8 mouse cellular contexts compared by ENCODE assay signal in the genomic region with DNA sequence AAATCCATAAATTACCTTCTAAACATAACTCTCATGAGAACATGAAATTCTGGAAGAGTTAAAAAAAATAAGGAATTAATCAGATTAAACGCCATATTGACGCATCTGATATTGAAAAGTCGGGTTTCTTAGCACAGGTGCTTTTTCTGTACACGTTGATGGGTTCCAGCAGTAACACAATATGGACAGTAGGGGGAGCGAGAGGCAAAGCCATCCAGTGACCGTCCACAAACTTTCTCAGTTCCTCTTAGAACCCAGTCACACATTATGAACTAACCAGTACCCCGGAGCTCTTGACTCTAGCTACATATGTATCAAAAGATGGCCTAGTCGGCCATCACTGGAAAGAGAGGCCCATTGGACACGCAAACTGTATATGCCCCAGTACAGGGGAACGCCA. TPM values are rescaled to one million over a fixed set of nuclear protein-coding genes. Genes with fewer than 3 reads are reported as not detected.
A peak's percentile ranks its signal among the peaks of the same experiment; 100 is the strongest.
DNase-seq lines count a peak whose midpoint lies in the region; ATAC-seq and TF ChIP-seq lines count a peak whose summit lies in the region.
"Not testable (repeated sequence)": the region's sequence is repeated elsewhere in the genome, so short reads cannot be mapped to it uniquely, and the experiment has no call there.

No protein-coding gene starts in this region.

- TF ChIP-seq EP300 in MEL (IDR thresholded peaks at IDR 0.05; ENCODE audit: low read depth in 1 of 2, low read length in 2 of 2); heart, postnatal 0 days (IDR thresholded peaks at IDR 0.05; ENCODE audit: low read depth); lung, postnatal 0 days (IDR thresholded peaks at IDR 0.05): not testable (repeated sequence)

- peak; percentile 74 for DNase-seq in MEL (ENCODE audit: low read depth, low spot score)
- peak; percentile 60 for DNase-seq in c-Kit-positive CD71-negative TER-119-negative erythroid progenitor cells, embryonic 14.5 days (ENCODE audit: low read depth)
- peak; percentile 49 for DNase-seq in embryonic facial prominence, embryonic 10.5 days (ENCODE audit: low spot score)
- peak; percentile 59 for DNase-seq in heart, postnatal 0 days (ENCODE audit: low spot score)
- peak; percentile 76 for DNase-seq in kidney, postnatal 0 days (ENCODE audit: low spot score)
- DNase-seq in lung, postnatal 0 days (ENCODE audit: low spot score), result peak; percentile 80
- DNase-seq in urinary bladder, postnatal 14 days (ENCODE audit: low spot score), result peak; percentile 35

- not testable (repeated sequence) for H3K27me3 ChIP-seq in MEL (ENCODE audit: control insufficient read depth in 1 of 2, insufficient read depth in 2 of 2, low read length in 2 of 2); embryonic facial prominence, embryonic 10.5 days (replicated peaks; ENCODE audit: low read depth, poor library complexity, severe bottlenecking); heart, postnatal 0 days (ENCODE audit: control insufficient read depth, insufficient read depth, low read length); kidney, postnatal 0 days (ENCODE audit: insufficient read depth, low read length); lung, postnatal 0 days (replicated peaks; ENCODE audit: insufficient read depth, low read length)

- not testable (repeated sequence) for H3K79me2 ChIP-seq in MEL (ENCODE audit: control insufficient read depth, insufficient read depth, low read length, poor library complexity)

- 31% methylated on average over 10 of the region's 10 CpGs for WGBS in embryonic facial prominence, embryonic 10.5 days
- 19% methylated on average over 10 of the region's 10 CpGs for whole genome bisulfite sequencing in heart, postnatal 0 days
- 30% methylated on average over 10 of the region's 10 CpGs for WGBS in kidney, postnatal 0 days
- WGBS in lung, postnatal 0 days, result 24% methylated on average over 9 of the region's 10 CpGs

- H3K36me3 ChIP-seq in MEL (ENCODE audit: control insufficient read depth in 1 of 2, insufficient read depth in 2 of 2, low read length in 2 of 2); embryonic facial prominence, embryonic 10.5 days (replicated peaks); heart, postnatal 0 days (replicated peaks; ENCODE audit: control insufficient read depth, insufficient read depth, low read length); kidney, postnatal 0 days (ENCODE audit: insufficient read depth, low read length); lung, postnatal 0 days (ENCODE audit: insufficient read depth, low read length): not testable (repeated sequence)

- not testable (repeated sequence) for H3K4me3 ChIP-seq in MEL (ENCODE audit: control insufficient read depth in 1 of 2, insufficient read depth in 1 of 2, low read depth in 2 of 2, low read length in 2 of 2); embryonic facial prominence, embryonic 10.5 days; heart, postnatal 0 days (ENCODE audit: low read depth, low read length); kidney, postnatal 0 days (replicated peaks; ENCODE audit: low read depth, low read length); lung, postnatal 0 days (ENCODE audit: low read depth, low read length)

- not testable (repeated sequence) for ATAC-seq in heart, postnatal 0 days (ENCODE audit: insufficient read depth, low read depth); kidney, postnatal 0 days (replicated peaks; ENCODE audit: low FRiP score, low read depth); lung, postnatal 0 days
- ATAC-seq in neutrophil, adult 5-6 weeks (ENCODE audit: extremely low read depth, insufficient number of reproducible peaks, low FRiP score, poor library complexity, severe bottlenecking), result peak; percentile 99

- TF ChIP-seq CTCF in MEL (IDR thresholded peaks at IDR 0.05 in 2 of 3, conservative IDR thresholded peaks at IDR 0.05 in 1 of 3; ENCODE audit: control insufficient read depth in 1 of 3, insufficient read depth in 1 of 3, low read depth in 2 of 3, low read length in 3 of 3, poor library complexity in 1 of 3, severe bottlenecking in 1 of 3), result peak; percentile 64 to 77 (median 72)
- peak; percentile 82 for TF ChIP-seq CTCF in heart, postnatal 0 days (IDR thresholded peaks at IDR 0.05; ENCODE audit: low read depth)
- peak; percentile 78 for TF ChIP-seq CTCF in kidney, postnatal 0 days (IDR thresholded peaks at IDR 0.05; ENCODE audit: low read depth)
- TF ChIP-seq CTCF in lung, postnatal 0 days (IDR thresholded peaks at IDR 0.05), result peak; percentile 85

- H3K27ac ChIP-seq in MEL (ENCODE audit: control insufficient read depth, low read depth, low read length); embryonic facial prominence, embryonic 10.5 days (replicated peaks); heart, postnatal 0 days (ENCODE audit: low read depth); kidney, postnatal 0 days; lung, postnatal 0 days (ENCODE audit: low read length): not testable (repeated sequence)

- not testable (repeated sequence) for H3K4me2 ChIP-seq in heart, postnatal 0 days (ENCODE audit: low read depth, low read length); kidney, postnatal 0 days (ENCODE audit: low read length); lung, postnatal 0 days (replicated peaks; ENCODE audit: low read depth, low read length)

- H3K9me3 ChIP-seq in MEL (replicated peaks; ENCODE audit: insufficient read depth, low read length); embryonic facial prominence, embryonic 10.5 days; heart, postnatal 0 days (replicated peaks; ENCODE audit: control insufficient read depth, low read length); kidney, postnatal 0 days (replicated peaks; ENCODE audit: low read length); lung, postnatal 0 days (ENCODE audit: low read length): not testable (repeated sequence)

- not testable (repeated sequence) for H3K9ac ChIP-seq in MEL (ENCODE audit: control insufficient read depth, low read depth, low read length, poor library complexity, severe bottlenecking); heart, postnatal 0 days (replicated peaks; ENCODE audit: low read depth, low read length); kidney, postnatal 0 days (ENCODE audit: low read depth, low read length); lung, postnatal 0 days (replicated peaks; ENCODE audit: low read depth)

- not testable (repeated sequence) for TF ChIP-seq POLR2A in MEL (IDR thresholded peaks at IDR 0.05; ENCODE audit: control insufficient read depth in 1 of 2, insufficient read depth in 1 of 2, low read depth in 1 of 2, low read length in 2 of 2, poor library complexity in 1 of 2)

- not testable (repeated sequence) for H3K4me1 ChIP-seq in MEL (ENCODE audit: control insufficient read depth in 1 of 2, insufficient read depth in 2 of 2, low read length in 2 of 2); embryonic facial prominence, embryonic 10.5 days; heart, postnatal 0 days (ENCODE audit: control insufficient read depth, insufficient read depth); kidney, postnatal 0 days (replicated peaks; ENCODE audit: insufficient read depth, low read length); lung, postnatal 0 days (ENCODE audit: insufficient read depth, low read depth, low read length)

- peak; percentile 86 for TF ChIP-seq RAD21 in MEL (IDR thresholded peaks at IDR 0.05; ENCODE audit: low read depth, low read length)

TF ChIP-seq in MEL, 35 proteins besides CTCF, POLR2A, EP300 and RAD21:
- TF ChIP-seq ZC3H11A (IDR thresholded peaks at IDR 0.05; ENCODE audit: low read depth, low read length), result peak; percentile 56; the same call in 1 of the 2 replicates
- TF ChIP-seq SMC3 (IDR thresholded peaks at IDR 0.05; ENCODE audit: low read depth, low read length), result peak; percentile 71
TF ChIP-seq in MEL: peak in this region for 2; not testable (repeated sequence) for 33.

RNA-seq across cellular contexts. Expression of a gene that starts 22.9 kb away (rescaled TPM):
- 4.5 and 6.1 TPM in 2 replicates for total RNA-seq in MEL (2012; rRNA removed)
- 1 to 10 TPM in 1 of 2 experiments, not detected in 1; 6.1 TPM for polyA plus RNA-seq in MEL (2012; ENCODE audit: insufficient read depth in 1 of 2, insufficient read length in 2 of 2, low read depth in 1 of 2, low replicate concordance in 2 of 2, missing spikeins in 1 of 2)
- polyA plus RNA-seq in embryonic facial prominence, embryonic 10.5 days (2016; fragmentation: Nextera tagmentation; extraction: Ambion mirVana), result 56.4 and 58.5 TPM in 2 replicates
- total RNA-seq in heart, postnatal 0 days (2014; rRNA removed; ENCODE audit: low replicate concordance), result 22.3 and 31.2 TPM in 2 replicates
- polyA plus RNA-seq in heart, postnatal 0 days (2015; fragmentation: Nextera tagmentation; extraction: Ambion mirVana), result 24.7 and 25.5 TPM in 2 replicates
- 26.2 and 27.8 TPM in 2 replicates for polyA plus RNA-seq in kidney, postnatal 0 days (2015; fragmentation: Nextera tagmentation; extraction: Ambion mirVana)
- 17.3 and 17.8 TPM in 2 replicates for polyA plus RNA-seq in lung, postnatal 0 days (2015; fragmentation: Nextera tagmentation; extraction: Ambion mirVana)
- total RNA-seq in neutrophil, adult 5-6 weeks (2017), result 11.3 and 12.6 TPM in 2 replicates
